Mouse (Mus musculus) intestine, embryonic 16.5 days (tissue): ENCODE measurements around the gene Vps8. TPM values are rescaled to one million over a fixed set of nuclear protein-coding genes. Genes with fewer than 3 reads are reported as not detected.

Source experiments
- ATAC-seq: fragments of 200-750 bp; cut with Nextera tagmentation; 2 replicates; pipeline ENCODE4 v1.8.0; 2017; ENCODE audit warnings: moderate TSS enrichment, moderate library complexity
- H3K27ac ChIP-seq: fragments of 300-500 bp; sonication (generic); 2 replicates; pipeline ENCODE4 v1.5.1; 2014; ENCODE audit warnings: mild to moderate bottlenecking, low read length
- H3K27me3 ChIP-seq: fragments of 300-500 bp; sonication (generic); replicated peaks from 2 replicates; pipeline ENCODE4 v1.6.1; 2014; ENCODE audit warnings: low read length, control low read depth, mixed read lengths; ENCODE audit not compliant: control insufficient read depth, insufficient read depth
- H3K36me3 ChIP-seq: fragments of 300-500 bp; sonication (generic); 2 replicates; pipeline ENCODE4 v1.6.1; 2014; ENCODE audit warnings: low read length, control low read depth; ENCODE audit not compliant: control insufficient read depth, insufficient read depth
- H3K4me1 ChIP-seq: fragments of 300-500 bp; sonication (generic); 2 replicates; pipeline ENCODE4 v1.6.1; 2014; ENCODE audit warnings: low read length, control low read depth, mixed read lengths; ENCODE audit not compliant: control insufficient read depth, insufficient read depth
- H3K4me2 ChIP-seq: fragments of 300-500 bp; sonication (generic); 2 replicates; pipeline ENCODE4 v1.6.1; 2014; ENCODE audit warnings: low read depth, low read length, control low read depth
- H3K4me3 ChIP-seq: fragments of 300-500 bp; sonication (generic); 2 replicates; pipeline ENCODE4 v1.5.1; 2014; ENCODE audit warnings: mild to moderate bottlenecking, low read length
- H3K9ac ChIP-seq: fragments of 300-500 bp; sonication (generic); 2 replicates; pipeline ENCODE4 v1.6.1; 2014; ENCODE audit warnings: low read depth, low read length
- H3K9me3 ChIP-seq: fragments of 300-500 bp; sonication (generic); 2 replicates; pipeline ENCODE4 v1.6.1; 2016; ENCODE audit warnings: low read length, control low read depth; ENCODE audit not compliant: control insufficient read depth
- WGBS: fragments of 180-500 bp; shearing (Covaris S2); extraction: QIAGEN DNeasy Blood & Tissue Kit; methylation state at CpG from one replicate; pipeline ENCODE4 v1.1.7; 2014; 5-methylcytosine and 5-hydroxymethylcytosine counted together
- polyA plus RNA-seq: library from polyadenylated mRNA; unstranded; fragments of >200 nt; fragmentation: Nextera tagmentation; extraction: Ambion mirVana; gene quantifications from 2 replicates; pipeline ENCODE4 v1.2.1, GENCODE M21; 2015

Gene Vps8
- polyA plus RNA-seq, 1 experiment from 2014 or later = 16.6 TPM

DNA sequence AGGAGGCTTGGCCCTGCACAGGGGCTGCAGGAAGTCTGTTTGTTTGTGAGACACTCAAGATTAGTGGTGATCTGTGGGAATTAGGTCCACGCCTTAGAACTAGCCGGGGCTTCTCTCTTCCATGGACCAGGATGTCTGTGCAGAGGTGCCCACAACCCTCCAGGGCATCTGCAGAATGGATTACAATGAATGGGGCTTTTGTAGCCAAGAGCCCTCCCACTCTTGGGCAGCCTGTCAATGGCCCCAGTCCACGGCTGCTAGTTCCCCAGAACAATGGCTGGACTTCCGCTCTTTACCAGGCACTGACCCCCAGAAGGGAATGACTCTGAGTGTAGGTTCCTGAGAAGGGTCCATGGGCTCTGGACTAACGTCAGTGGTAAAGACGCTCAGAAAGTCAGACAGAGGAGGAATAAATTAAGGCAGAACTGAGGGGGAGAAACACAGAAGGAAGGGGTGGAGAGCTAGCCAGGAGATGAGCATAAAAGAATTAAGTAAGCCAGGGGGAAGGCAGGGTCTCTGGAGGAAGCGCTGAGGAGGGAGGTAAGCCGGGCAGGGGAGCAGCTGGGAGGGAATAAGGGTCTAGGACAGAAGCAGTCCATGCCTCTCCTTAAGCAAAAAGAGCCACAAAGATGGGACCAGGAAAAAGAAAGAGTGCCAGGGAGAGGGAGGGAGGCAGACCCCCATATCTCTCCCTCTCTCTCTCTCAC, 24.4 kb upstream of the Vps8 start:
- H3K27me3 ChIP-seq = no peaks in the 10 kb centered on the region
- peaks cover 10% of the 10 kb centered on the region; the same call in 1 of the 2 replicates for H3K4me1 ChIP-seq
- H3K9ac ChIP-seq = no peak overlapping the region
- no peak overlapping the region for H3K4me2 ChIP-seq
- H3K27ac ChIP-seq = 0 out of 2 replicates have a peak overlapping the region, but pooled peaks have one; percentile 19
- no peaks in the 10 kb centered on the region for H3K9me3 ChIP-seq
- no peaks in the 10 kb centered on the region for H3K36me3 ChIP-seq
- WGBS = 36% methylated on average over 8 of the region's 8 CpGs
- ATAC-seq = peak; percentile 21; the same call in 1 of the 2 replicates
- H3K4me3 ChIP-seq = no peak overlapping the region

DNA sequence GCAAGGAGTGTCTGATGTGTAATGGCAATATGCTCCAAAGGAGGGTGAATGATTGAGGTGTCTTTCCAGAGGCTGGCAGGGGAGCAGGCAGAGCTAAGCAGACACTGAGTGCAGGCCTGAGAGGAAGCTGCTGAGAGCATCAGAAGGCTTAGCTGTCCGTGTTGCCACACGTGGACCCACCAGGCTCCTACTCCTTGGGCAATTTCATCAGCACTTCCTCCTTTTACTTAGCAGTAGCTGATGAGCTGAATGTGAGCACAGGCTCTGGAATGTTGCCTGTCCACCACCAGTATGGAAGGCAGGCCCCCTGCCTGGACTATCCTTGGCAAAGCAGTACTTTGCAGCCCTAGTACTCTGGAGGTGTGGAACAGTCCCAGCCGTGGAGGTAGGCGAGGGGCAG, 23.0 kb upstream of the Vps8 start:
- no peak overlapping the region for H3K9ac ChIP-seq
- no peak overlapping the region for H3K27ac ChIP-seq
- no peaks in the 10 kb centered on the region for H3K9me3 ChIP-seq
- H3K4me2 ChIP-seq = no peak overlapping the region
- H3K4me3 ChIP-seq = no peak overlapping the region
- H3K4me1 ChIP-seq = peaks cover 12% of the 10 kb centered on the region
- WGBS = 69% methylated on average over 4 of the region's 4 CpGs
- no peak for ATAC-seq
- H3K27me3 ChIP-seq = no peaks in the 10 kb centered on the region
- no peaks in the 10 kb centered on the region for H3K36me3 ChIP-seq

DNA sequence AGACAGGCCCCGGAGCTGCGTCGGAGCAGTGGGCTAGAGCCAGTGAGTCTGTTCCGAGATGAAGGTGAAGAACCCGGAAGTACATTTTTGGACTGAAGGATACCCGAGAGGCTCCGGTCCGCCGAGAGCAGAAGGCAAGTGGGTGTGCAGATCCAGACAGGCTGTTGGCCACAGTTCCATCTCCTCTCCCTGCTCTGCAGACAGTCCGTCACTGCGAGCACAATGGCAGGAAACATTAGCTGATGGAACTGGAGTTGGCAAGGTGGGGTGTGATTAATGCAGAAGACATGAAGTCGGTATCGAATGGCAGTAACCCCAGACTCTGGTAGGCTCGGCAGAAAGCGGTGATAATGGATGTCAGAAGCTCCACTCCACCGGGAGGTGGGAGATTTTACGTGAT, 20.9 kb upstream of the Vps8 start:
- Histone ChIP-seq H3K27me3 (no peaks in the 10 kb centered on the region), H3K36me3 (no peaks in the 10 kb centered on the region), H3K27ac (no peak overlapping the region), H3K4me3 (no peak overlapping the region), H3K9me3 (no peaks in the 10 kb centered on the region), H3K4me1 (peaks cover 21% of the 10 kb centered on the region), H3K4me2 (0 out of 2 replicates have a peak overlapping the region, but pooled peaks have one; percentile 2), H3K9ac (no peak overlapping the region)
- no peak for ATAC-seq
- WGBS = 47% methylated on average over 17 of the region's 17 CpGs

DNA sequence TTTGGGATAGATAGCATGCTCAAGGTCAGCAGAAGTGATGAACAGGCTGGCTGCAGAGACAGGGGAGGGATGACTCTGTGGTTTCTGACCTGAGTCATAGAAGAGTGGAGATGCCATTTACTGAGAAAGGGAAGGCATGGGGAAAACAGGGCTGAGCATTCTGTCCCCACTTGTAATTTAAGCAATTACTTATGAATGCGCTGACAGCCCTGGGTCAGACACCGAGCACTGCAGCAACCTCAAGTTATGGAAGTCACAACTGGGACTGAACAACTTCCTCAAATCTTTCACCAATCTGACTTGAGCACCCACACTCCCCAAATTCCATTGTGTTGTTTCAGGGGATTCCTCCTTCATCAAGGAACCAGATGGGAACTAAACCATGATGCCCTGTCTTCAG, 19.5 kb upstream of the Vps8 start:
- no peak for ATAC-seq
- H3K9ac ChIP-seq = no peak overlapping the region
- no peaks in the 10 kb centered on the region for H3K9me3 ChIP-seq
- no peak overlapping the region for H3K27ac ChIP-seq
- WGBS = 65% methylated on average over 2 of the region's 2 CpGs
- H3K4me3 ChIP-seq = no peak overlapping the region
- H3K27me3 ChIP-seq = no peaks in the 10 kb centered on the region
- no peaks in the 10 kb centered on the region for H3K36me3 ChIP-seq
- H3K4me2 ChIP-seq = no peak overlapping the region
- peaks cover 14% of the 10 kb centered on the region for H3K4me1 ChIP-seq

DNA sequence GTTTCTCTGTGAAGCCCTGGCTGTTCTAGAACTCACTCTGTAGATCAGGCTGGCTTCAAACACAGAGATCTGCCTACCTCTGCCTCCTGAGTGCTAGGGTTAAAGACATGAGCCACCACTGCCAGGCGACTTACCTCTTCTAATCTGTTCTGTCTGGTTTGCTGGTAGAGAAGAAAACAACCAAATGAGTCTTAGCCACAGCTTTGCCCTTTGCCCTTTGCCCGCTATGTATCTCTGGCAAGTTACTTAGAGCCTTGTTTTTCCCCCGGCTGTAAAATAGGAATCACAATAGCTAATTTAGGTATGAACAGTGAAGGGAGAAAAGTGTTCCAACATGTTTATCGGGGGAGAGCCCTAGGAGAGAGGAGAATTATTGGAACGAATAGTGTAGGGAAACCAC, 18.3 kb upstream of the Vps8 start:
- ATAC-seq = 0 out of 2 replicates have a peak, but pooled peaks have one; percentile 34
- Histone ChIP-seq H3K9ac (no peak overlapping the region), H3K27ac (peak overlapping the region; percentile 56; the same call in 1 of the 2 replicates), H3K4me1 (peaks cover 11% of the 10 kb centered on the region), H3K36me3 (no peaks in the 10 kb centered on the region), H3K27me3 (no peaks in the 10 kb centered on the region), H3K9me3 (no peaks in the 10 kb centered on the region), H3K4me3 (no peak overlapping the region), H3K4me2 (no peak overlapping the region)
- WGBS = 39% methylated on average over 5 of the region's 5 CpGs

DNA sequence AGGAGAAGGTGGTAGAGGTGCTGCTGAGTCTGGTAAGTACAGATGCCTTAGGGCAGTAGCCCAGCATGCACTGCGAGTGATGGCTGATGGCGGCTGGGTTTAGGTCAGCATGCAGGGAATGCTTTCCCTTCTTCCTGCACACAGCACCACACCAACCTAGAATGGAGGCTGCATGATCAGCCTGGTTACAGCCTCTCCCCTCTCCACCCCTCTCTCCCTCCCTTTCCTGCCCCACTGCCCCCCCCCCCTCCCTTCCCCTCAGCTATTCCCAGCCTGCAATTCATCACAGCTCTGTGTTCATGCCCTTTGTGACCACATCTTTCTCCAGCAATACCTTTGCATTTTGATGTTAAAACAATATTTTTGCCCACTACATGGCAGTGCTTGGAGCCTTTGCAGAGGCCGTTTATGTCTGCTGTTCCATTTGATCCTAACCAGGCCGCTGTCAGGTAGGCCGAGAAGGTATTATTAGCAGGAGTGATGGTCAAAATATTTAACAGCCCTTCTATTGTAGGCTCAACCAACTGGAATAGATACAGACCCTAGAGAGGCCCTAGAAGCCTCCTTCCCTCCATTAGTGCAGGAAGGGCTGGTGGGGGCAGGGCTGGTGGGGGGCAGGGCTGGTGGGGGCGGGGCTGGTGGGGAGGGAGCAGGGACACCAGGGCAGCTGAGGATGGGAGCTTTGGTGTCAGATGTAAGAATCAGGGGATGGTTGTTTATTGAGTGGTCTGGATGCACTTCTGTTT, 17.5 kb upstream of the Vps8 start:
- 39% methylated on average over 6 of the region's 6 CpGs for WGBS
- peak overlapping the region; percentile 56; the same call in 1 of the 2 replicates for H3K27ac ChIP-seq
- H3K4me2 ChIP-seq = no peak overlapping the region
- no peak overlapping the region for H3K4me3 ChIP-seq
- peak; percentile 62 for ATAC-seq
- H3K27me3 ChIP-seq = no peaks in the 10 kb centered on the region
- no peaks in the 10 kb centered on the region for H3K9me3 ChIP-seq
- no peaks in the 10 kb centered on the region for H3K36me3 ChIP-seq
- H3K9ac ChIP-seq = no peak overlapping the region
- H3K4me1 ChIP-seq = peaks cover 11% of the 10 kb centered on the region

DNA sequence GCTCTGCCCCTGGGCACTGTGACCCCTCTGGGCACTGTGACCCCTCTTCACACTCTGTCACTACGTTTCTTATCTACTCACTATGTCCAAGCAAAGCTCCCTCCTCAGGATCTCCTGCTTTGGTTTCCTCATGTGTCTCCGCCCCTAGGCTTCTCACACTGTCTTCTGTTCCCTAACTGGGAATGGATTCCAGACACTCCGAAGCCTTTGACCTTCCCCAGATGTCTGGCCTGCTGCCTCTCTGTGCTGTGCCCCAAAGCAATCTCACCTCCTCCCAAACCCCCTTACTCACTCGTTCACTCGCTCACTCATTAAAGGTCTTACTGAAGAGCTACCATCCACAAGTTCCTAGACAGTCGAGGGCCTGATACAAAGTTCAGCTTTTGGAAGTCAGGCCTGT, 16.8 kb upstream of the Vps8 start:
- Histone ChIP-seq H3K9me3 (no peaks in the 10 kb centered on the region), H3K4me2 (no peak overlapping the region), H3K9ac (no peak overlapping the region), H3K27ac (no peak overlapping the region), H3K36me3 (no peaks in the 10 kb centered on the region), H3K4me3 (no peak overlapping the region), H3K27me3 (no peaks in the 10 kb centered on the region), H3K4me1 (peaks cover 11% of the 10 kb centered on the region)
- no peak for ATAC-seq
- WGBS = 49% methylated on average over 6 of the region's 6 CpGs

DNA sequence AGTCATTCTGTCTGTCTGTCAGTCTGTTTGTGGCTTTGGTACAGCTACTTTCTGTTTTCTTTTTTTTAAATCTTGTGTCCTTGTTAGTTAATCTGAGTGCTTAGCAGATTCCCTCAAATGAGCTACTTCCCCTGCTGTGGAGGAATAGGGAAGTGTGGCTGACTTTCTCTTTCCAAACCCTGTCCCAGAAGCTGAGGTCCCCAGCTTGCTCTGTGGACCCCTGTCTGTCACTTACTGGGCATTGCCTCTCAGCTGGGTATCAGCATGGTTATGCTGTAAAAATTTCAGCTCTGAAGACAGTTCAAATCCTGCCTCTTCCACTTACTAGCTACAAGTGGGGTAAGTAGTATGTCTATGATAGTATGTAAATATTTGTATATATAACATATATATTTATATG, 11.1 kb upstream of the Vps8 start:
- Histone ChIP-seq H3K4me3 (no peak overlapping the region), H3K4me1 (no peaks in the 10 kb centered on the region), H3K4me2 (no peak overlapping the region), H3K9ac (no peak overlapping the region), H3K27me3 (no peaks in the 10 kb centered on the region), H3K27ac (no peak overlapping the region), H3K9me3 (no peaks in the 10 kb centered on the region), H3K36me3 (no peaks in the 10 kb centered on the region)
- no peak for ATAC-seq

DNA sequence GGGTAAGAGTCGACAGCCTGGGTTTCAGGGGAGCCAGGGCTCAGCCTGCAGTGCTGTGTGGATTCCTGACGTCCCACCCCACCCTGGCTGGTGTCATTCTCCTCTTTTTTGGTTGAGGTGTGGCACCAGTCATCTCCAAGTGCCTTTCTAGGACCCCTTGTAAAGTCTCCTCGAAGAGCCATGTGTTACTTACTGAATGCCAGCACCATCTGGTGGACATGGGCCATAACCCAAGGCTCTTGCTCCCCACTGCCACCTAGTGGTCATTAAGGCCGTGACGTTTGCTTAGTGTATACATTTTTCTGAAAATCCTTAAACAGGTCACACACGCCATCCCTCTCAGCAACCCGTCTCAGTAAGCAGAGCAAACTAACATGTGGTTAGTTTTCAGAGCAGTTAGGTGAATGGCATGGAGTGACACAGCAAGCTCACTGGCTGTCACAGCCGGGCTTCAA, 10.3 kb upstream of the Vps8 start:
- ATAC-seq = peak; percentile 58; the same call in 1 of the 2 replicates
- Histone ChIP-seq H3K9ac (no peak overlapping the region), H3K36me3 (no peaks in the 10 kb centered on the region), H3K9me3 (no peaks in the 10 kb centered on the region), H3K4me2 (no peak overlapping the region), H3K27me3 (no peaks in the 10 kb centered on the region), H3K27ac (no peak overlapping the region), H3K4me1 (no peaks in the 10 kb centered on the region), H3K4me3 (no peak overlapping the region)
- WGBS = 18% methylated on average over 8 of the region's 8 CpGs
